Comparison of ENCODE assay signal across 45 mouse cellular contexts in genomic region chr2:165081257-165081656, GRCm38 (mm10). TPM values are rescaled to one million over a fixed set of nuclear protein-coding genes. Genes with fewer than 3 reads are reported as not detected.
"Had no signal": no experiment of that assay in that cellular context is flagged by ENCODE, and none has a peak within 500 bp of the region (broad histone marks: within the 10 kb centered on the region; RNA-seq: fewer than 3 reads in every experiment).

No protein-coding gene starts in this region.

- H3K9ac ChIP-seq: limb, embryonic 12.5 days; limb, embryonic 13.5 days; limb, embryonic 15.5 days; liver, embryonic 12.5 days; liver, embryonic 13.5 days; liver, embryonic 14.5 days; liver, embryonic 15.5 days; liver, postnatal 0 days; lung, embryonic 14.5 days; lung, embryonic 15.5 days; midbrain, embryonic 12.5 days; midbrain, embryonic 13.5 days; midbrain, embryonic 15.5 days had no signal

- ATAC-seq: liver, embryonic 12.5 days; liver, postnatal 0 days; lung, postnatal 0 days; midbrain, embryonic 13.5 days; midbrain, embryonic 15.5 days had no signal

- H3K4me3 ChIP-seq: left cerebral cortex, adult 2 months; limb, embryonic 12.5 days; limb, embryonic 13.5 days; limb, embryonic 15.5 days; liver, embryonic 12.5 days; liver, embryonic 13.5 days; liver, embryonic 15.5 days; lung, embryonic 15.5 days; megakaryocyte, embryonic 14.5 days; midbrain, embryonic 10.5 days; midbrain, embryonic 12.5 days; midbrain, embryonic 13.5 days; midbrain, embryonic 15.5 days; myocyte had no signal

- H3K27ac ChIP-seq: left cerebral cortex, adult 2 months; limb, embryonic 12.5 days; limb, embryonic 13.5 days; limb, embryonic 15.5 days; liver, embryonic 12.5 days; liver, embryonic 13.5 days; liver, embryonic 14.5 days; liver, embryonic 15.5 days; lung, embryonic 15.5 days; macrophage; midbrain, embryonic 10.5 days; midbrain, embryonic 12.5 days; midbrain, embryonic 13.5 days; midbrain, embryonic 15.5 days had no signal

- H3K9me3 ChIP-seq: limb, embryonic 12.5 days; limb, embryonic 13.5 days; limb, embryonic 15.5 days; liver, embryonic 12.5 days; liver, embryonic 13.5 days; liver, embryonic 15.5 days; lung, embryonic 15.5 days; megakaryocyte, embryonic 14.5 days; midbrain, embryonic 10.5 days; midbrain, embryonic 12.5 days; midbrain, embryonic 13.5 days; midbrain, embryonic 15.5 days had no signal

- DNase-seq: left cerebral cortex, postnatal 4 days; liver; liver, embryonic 13.5 days; liver, postnatal 0 days; lung, adult 18-20 months; lung, adult 2 months; lung, embryonic 14.5 days; lung, postnatal 10 days; lung, postnatal 14 days; lung, postnatal 36 days; lung, postnatal 4 days; midbrain, embryonic 14.5 days had no signal

- H3K36me3 ChIP-seq: limb, embryonic 12.5 days; limb, embryonic 13.5 days; limb, embryonic 15.5 days; liver, embryonic 12.5 days; liver, embryonic 13.5 days; liver, embryonic 15.5 days; lung, embryonic 15.5 days; midbrain, embryonic 10.5 days; midbrain, embryonic 12.5 days; midbrain, embryonic 13.5 days; midbrain, embryonic 15.5 days had no signal

- H3K4me2 ChIP-seq: limb, embryonic 12.5 days; limb, embryonic 13.5 days; limb, embryonic 15.5 days; liver, embryonic 11.5 days; liver, embryonic 12.5 days; liver, embryonic 13.5 days; liver, embryonic 15.5 days; lung, embryonic 14.5 days; lung, embryonic 15.5 days; midbrain, embryonic 12.5 days; midbrain, embryonic 13.5 days; midbrain, embryonic 15.5 days had no signal

- H3K4me1 ChIP-seq: limb, embryonic 15.5 days; liver, embryonic 12.5 days; liver, embryonic 13.5 days; liver, embryonic 15.5 days; lung, embryonic 15.5 days; megakaryocyte, embryonic 14.5 days had no signal

RNA-seq across cellular contexts. Expression of gene 1700025C18Rik, which starts 9.3 kb away (rescaled TPM):
- total RNA-seq: left cerebral cortex, adult 18-20 months; left cerebral cortex, adult 2 months; left cerebral cortex, adult 8-10 months; left cerebral cortex, postnatal 10 days; left cerebral cortex, postnatal 14 days; left cerebral cortex, postnatal 25 days; left cerebral cortex, postnatal 36 days; left cerebral cortex, postnatal 4 days; liver, adult 2 months; megakaryocyte progenitor cell, adult 5-6 weeks; megakaryocyte, adult 5-6 weeks; megakaryocyte-erythroid progenitor cell, adult 5-6 weeks; midbrain, postnatal 0 days; monocyte, adult 5-6 weeks had no signal
- polyA plus RNA-seq: limb, embryonic 11.5 days; limb, embryonic 12.5 days; limb, embryonic 13.5 days; limb, embryonic 14.5 days; limb, embryonic 15.5 days; liver, adult 2 months; liver, embryonic 11.5 days; liver, embryonic 12.5 days; liver, embryonic 13.5 days; liver, embryonic 14.5 days; liver, embryonic 15.5 days; liver, embryonic 16.5 days; liver, postnatal 0 days; lung, adult 2 months; lung, embryonic 14.5 days; lung, embryonic 15.5 days; lung, embryonic 16.5 days; lung, postnatal 0 days; macrophage; midbrain, embryonic 10.5 days; midbrain, embryonic 12.5 days; midbrain, embryonic 13.5 days; midbrain, embryonic 14.5 days; midbrain, embryonic 15.5 days; midbrain, postnatal 0 days; myocyte had no signal

RNA-seq across cellular contexts. Expression of gene Cd40, which starts 25.8 kb away (rescaled TPM):
- total RNA-seq: megakaryocyte-erythroid progenitor cell, adult 5-6 weeks had no signal
